Mouse (Mus musculus) heart, embryonic 11.5 days (tissue): ENCODE data around the gene Epha1. TPM values are rescaled to one million over a fixed set of nuclear protein-coding genes. Genes with fewer than 3 reads are reported as not detected.

Source experiments
- ATAC-seq: fragments of 200-750 bp; cut with Nextera tagmentation; replicated peaks from 2 replicates; pipeline ENCODE4 v1.8.0; 2017; ENCODE audit warnings: moderate library complexity; ENCODE audit not compliant: insufficient number of reproducible peaks, low FRiP score, low TSS enrichment
- H3K27ac ChIP-seq: fragments of 300-500 bp; sonication (generic); 2 replicates; pipeline ENCODE4 v1.5.1; 2014; ENCODE audit warnings: mild to moderate bottlenecking, low read depth, low read length
- H3K27me3 ChIP-seq: fragments of 300-500 bp; sonication (generic); 2 replicates; pipeline ENCODE4 v1.6.1; 2014; ENCODE audit warnings: mild to moderate bottlenecking, low read length, mixed read lengths; ENCODE audit not compliant: control insufficient read depth, insufficient read depth
- H3K36me3 ChIP-seq: fragments of 300-500 bp; sonication (generic); 2 replicates; pipeline ENCODE4 v1.6.1; 2014; ENCODE audit warnings: mild to moderate bottlenecking, low read length, moderate library complexity, mixed read lengths; ENCODE audit not compliant: control insufficient read depth, insufficient read depth
- H3K4me1 ChIP-seq: fragments of 300-500 bp; sonication (generic); 2 replicates; pipeline ENCODE4 v1.6.1; 2014; ENCODE audit warnings: low read length; ENCODE audit not compliant: control insufficient read depth, insufficient read depth
- H3K4me2 ChIP-seq: fragments of 300-500 bp; sonication (generic); 2 replicates; pipeline ENCODE4 v1.6.1; 2014; ENCODE audit warnings: mild to moderate bottlenecking, moderate library complexity
- H3K4me3 ChIP-seq: fragments of 300-500 bp; sonication (generic); 2 replicates; pipeline ENCODE4 v1.5.1; 2014; ENCODE audit warnings: low read depth, low read length
- H3K9ac ChIP-seq: fragments of 300-500 bp; sonication (generic); 2 replicates; pipeline ENCODE4 v1.6.1; 2014; ENCODE audit warnings: mild to moderate bottlenecking, low read depth, low read length, moderate library complexity
- H3K9me3 ChIP-seq: fragments of 300-500 bp; sonication (generic); replicated peaks from 2 replicates; pipeline ENCODE4 v1.6.1; 2016; ENCODE audit warnings: low read length; ENCODE audit not compliant: control insufficient read depth
- WGBS: fragments of 180-500 bp; shearing (Covaris S2); extraction: QIAGEN DNeasy Blood & Tissue Kit; methylation state at CpG from one replicate; pipeline ENCODE4 v1.1.7; 2014; ENCODE audit not compliant: insufficient replicate concordance; 5-methylcytosine and 5-hydroxymethylcytosine counted together
- polyA plus RNA-seq: library from polyadenylated mRNA; unstranded; fragments of >200 nt; fragmentation: Nextera tagmentation; extraction: Ambion mirVana; gene quantifications from 2 replicates; pipeline ENCODE4 v1.2.1, GENCODE M21; 2014

The Epha1 gene
- polyA plus RNA-seq, 1 experiment from 2014 or later = 1.7 TPM

DNA sequence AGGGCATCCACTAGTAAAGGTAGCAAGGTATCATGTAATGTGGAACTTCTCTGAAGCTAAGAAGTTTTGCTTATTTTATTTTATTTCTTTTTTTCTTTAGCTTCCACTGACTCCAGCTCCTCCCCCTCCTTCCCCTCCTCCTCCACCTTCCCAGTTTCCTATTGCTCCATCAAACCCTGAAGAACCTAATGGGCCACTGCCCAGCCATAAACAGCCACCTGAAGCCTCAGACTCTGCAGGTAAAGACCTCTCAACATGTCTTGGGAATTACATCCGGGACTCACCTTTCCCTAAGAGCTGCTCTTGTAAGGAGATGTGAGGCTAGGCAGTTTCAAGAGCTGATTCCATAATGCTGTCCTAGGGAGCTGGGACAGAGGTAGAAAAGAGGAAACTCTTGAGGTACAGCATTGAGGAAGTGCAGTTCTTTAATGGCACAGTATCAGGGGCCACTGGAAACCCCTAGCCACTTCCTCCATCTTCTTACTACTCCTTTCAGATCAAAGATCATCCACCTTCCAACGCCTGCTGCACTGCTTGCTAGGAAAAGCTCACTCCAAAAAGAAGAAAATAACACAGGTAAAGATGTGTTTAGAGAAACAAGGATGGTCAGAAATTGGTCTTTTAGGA, 62.5 kb downstream of the Epha1 start:
- H3K27ac ChIP-seq = no peak overlapping the region
- no peak for ATAC-seq
- H3K4me2 ChIP-seq = no peak overlapping the region

DNA sequence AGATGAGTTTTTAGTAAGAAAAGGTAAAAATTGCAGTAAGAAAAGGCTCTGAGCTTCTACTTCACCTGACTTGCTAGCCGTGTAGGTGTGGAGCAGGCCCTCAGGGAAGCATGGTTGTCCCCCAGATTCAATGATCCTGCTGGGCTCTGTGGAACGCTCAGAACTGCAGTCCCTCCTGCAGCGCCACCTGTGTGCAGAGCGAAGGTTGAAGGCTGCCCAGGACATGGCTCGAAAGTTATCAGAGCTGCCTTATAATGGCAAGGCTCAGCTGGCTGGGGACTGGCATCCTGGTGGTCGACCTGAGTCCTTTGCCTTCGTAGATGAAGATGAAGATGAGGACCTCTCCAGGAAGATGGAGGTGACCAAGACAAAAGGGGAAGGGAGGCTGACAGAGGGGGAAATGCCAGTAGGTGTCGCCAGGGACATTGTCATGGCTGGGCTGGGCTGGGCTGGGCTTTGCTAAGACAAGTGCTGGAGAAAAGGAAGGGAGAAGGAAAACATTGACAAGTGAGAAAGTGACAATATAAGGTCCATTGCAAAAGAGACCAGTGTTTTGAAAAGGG, 63.2 kb downstream of the Epha1 start:
- no peaks in the 10 kb centered on the region for H3K9me3 ChIP-seq
- no peaks in the 10 kb centered on the region for H3K27me3 ChIP-seq
- 42% methylated on average over 8 of the region's 8 CpGs for WGBS
- H3K27ac ChIP-seq = no peak overlapping the region
- H3K4me1 ChIP-seq = no peaks in the 10 kb centered on the region
- no peak for ATAC-seq
- H3K4me2 ChIP-seq = no peak overlapping the region
- no peaks in the 10 kb centered on the region for H3K36me3 ChIP-seq
- H3K9ac ChIP-seq = no peak overlapping the region
- no peak overlapping the region for H3K4me3 ChIP-seq

More for the DNA sequence above, 62.5 kb downstream of the Epha1 start:
- Histone ChIP-seq H3K9me3 (no peaks in the 10 kb centered on the region), H3K36me3 (no peaks in the 10 kb centered on the region), H3K9ac (no peak overlapping the region), H3K27me3 (no peaks in the 10 kb centered on the region), H3K4me1 (no peaks in the 10 kb centered on the region), H3K4me3 (no peak overlapping the region)
- WGBS = 78% methylated on average over 2 of the region's 2 CpGs

Other genes starting within 250 kb of the Epha1 start
- gene Tas2r139, start 232.3 kb downstream of the Epha1 start, polyA plus RNA-seq = not detected in 2 replicates
- not detected in 2 replicates for gene Tas2r144, start 157.9 kb downstream of the Epha1 start, polyA plus RNA-seq
- 13.4 and 14.7 TPM in 2 replicates for gene Gstk1, start 127.3 kb downstream of the Epha1 start, polyA plus RNA-seq
- 0.51 TPM in 1 of 2 replicates, not detected in the other for gene Tmem139, start 111.3 kb downstream of the Epha1 start, polyA plus RNA-seq
- gene Casp2, start 108.3 kb downstream of the Epha1 start, polyA plus RNA-seq = 34.4 and 34.7 TPM in 2 replicates
- 0.55 and 0.82 TPM in 2 replicates for gene Clcn1, start 86.6 kb downstream of the Epha1 start, polyA plus RNA-seq
- gene Fam131b, start 48.6 kb downstream of the Epha1 start, polyA plus RNA-seq = 0.23 and 0.25 TPM in 2 replicates
- gene Zyx, start 23.6 kb downstream of the Epha1 start, polyA plus RNA-seq = 159 and 177 TPM in 2 replicates
- gene Tas2r143, start 27.0 kb upstream of the Epha1 start, polyA plus RNA-seq = not detected in 2 replicates
- gene Tas2r135, start 32.2 kb upstream of the Epha1 start, polyA plus RNA-seq = not detected in 2 replicates
- not detected in 2 replicates for gene Tas2r126, start 61.3 kb upstream of the Epha1 start, polyA plus RNA-seq
- gene Olfr458, start 91.9 kb upstream of the Epha1 start, polyA plus RNA-seq = not detected in 2 replicates
- gene Olfr457, start 103.1 kb upstream of the Epha1 start, polyA plus RNA-seq = not detected in 2 replicates
- gene Olfr456, start 113.9 kb upstream of the Epha1 start, polyA plus RNA-seq = not detected in 2 replicates
- gene Olfr455, start 174.3 kb upstream of the Epha1 start, polyA plus RNA-seq = not detected in 2 replicates
- not detected in 2 replicates for gene Tcaf3, start 224.4 kb upstream of the Epha1 start, polyA plus RNA-seq